In the genomic region with DNA sequence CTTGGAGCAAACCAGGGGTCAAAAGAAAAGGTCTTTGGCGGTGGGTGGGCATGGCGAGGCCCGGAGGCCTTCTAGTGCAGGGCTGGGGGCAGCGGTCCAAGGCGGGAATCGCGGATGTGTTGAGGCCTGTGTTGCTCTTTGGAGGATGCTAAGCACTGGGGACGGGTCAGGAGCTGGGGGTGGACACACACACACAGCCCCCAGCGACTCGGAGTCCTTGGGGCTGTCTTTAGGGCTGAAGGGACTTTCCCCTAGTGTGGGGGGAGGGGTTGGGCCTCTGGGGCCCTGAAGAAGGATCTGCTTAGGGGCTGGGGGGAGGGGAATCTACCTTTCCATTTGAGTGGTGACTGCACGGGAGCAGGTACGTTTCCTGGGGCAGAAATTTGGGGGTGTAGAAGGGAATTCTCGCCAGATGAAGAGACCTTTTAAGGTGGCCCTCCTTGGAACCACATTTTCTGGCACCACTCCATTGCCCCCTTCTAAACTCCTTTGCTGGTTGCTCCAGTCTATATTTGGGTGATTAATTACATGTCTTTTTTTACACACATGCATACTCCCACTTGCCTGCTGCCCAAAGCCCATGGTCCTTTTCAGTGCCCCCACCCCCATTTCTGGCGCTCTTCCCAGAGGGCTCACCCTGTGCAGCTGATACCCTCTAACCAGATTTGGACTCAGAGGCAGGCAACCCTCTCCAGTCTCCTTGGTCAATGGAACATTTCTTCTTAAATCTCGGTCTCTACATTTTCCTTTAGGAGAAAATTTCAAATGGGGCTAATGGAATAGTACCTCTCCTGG, we compare ENCODE assay signal across 8 mouse cellular contexts. TPM values are rescaled to one million over a fixed set of nuclear protein-coding genes. Genes with fewer than 3 reads are reported as not detected.
DNase-seq lines count a peak whose midpoint lies in the region; ATAC-seq and TF ChIP-seq lines count a peak whose summit lies in the region.

No protein-coding gene starts in this region.

- peak overlapping the region; percentile 51 for H3K4me2 ChIP-seq in forebrain, embryonic 15.5 days (replicated peaks)
- peak overlapping the region; percentile 55 for H3K4me2 ChIP-seq in intestine, embryonic 15.5 days (replicated peaks)
- peak overlapping the region; percentile 58 for H3K4me2 ChIP-seq in stomach, embryonic 16.5 days (ENCODE audit: low read depth, low read length)

- no peaks in the 10 kb centered on the region for H3K27me3 ChIP-seq in forebrain, embryonic 15.5 days
- H3K27me3 ChIP-seq in intestine, embryonic 15.5 days (replicated peaks) = no peaks in the 10 kb centered on the region
- H3K27me3 ChIP-seq in stomach, embryonic 16.5 days (ENCODE audit: control insufficient read depth, insufficient read depth, low read length) = peaks cover 3% of the 10 kb centered on the region; the same call in 1 of the 2 replicates

- TF ChIP-seq CTCF in bone marrow macrophage, adult 2 months (IDR thresholded peaks at IDR 0.05; ENCODE audit: low read depth, low read length) = no peak

- DNase-seq in right cerebral cortex, postnatal 4 days = peak; percentile 32
- no peak for DNase-seq in right cerebral cortex, adult 18-20 months
- peak; percentile 4 for DNase-seq in lung, postnatal 36 days
- DNase-seq in adrenal gland, postnatal 10 days = no peak

- H3K9ac ChIP-seq in forebrain, embryonic 15.5 days (replicated peaks) = peak overlapping the region; percentile 71
- H3K9ac ChIP-seq in intestine, embryonic 15.5 days = peak overlapping the region; percentile 59
- peak overlapping the region; percentile 80 for H3K9ac ChIP-seq in stomach, embryonic 16.5 days (ENCODE audit: low read length)

- no peaks in the 10 kb centered on the region for H3K36me3 ChIP-seq in forebrain, embryonic 15.5 days
- H3K36me3 ChIP-seq in intestine, embryonic 15.5 days = no peaks in the 10 kb centered on the region
- H3K36me3 ChIP-seq in stomach, embryonic 16.5 days (ENCODE audit: control insufficient read depth, insufficient read depth, low read length) = no peaks in the 10 kb centered on the region

- no peak for TF ChIP-seq POLR2A in bone marrow macrophage, adult 2 months (IDR thresholded peaks at IDR 0.05; ENCODE audit: borderline replicate concordance, low read depth, low read length)

- no peaks in the 10 kb centered on the region for H3K9me3 ChIP-seq in forebrain, embryonic 15.5 days
- no peaks in the 10 kb centered on the region for H3K9me3 ChIP-seq in intestine, embryonic 15.5 days
- no peaks in the 10 kb centered on the region for H3K9me3 ChIP-seq in stomach, embryonic 16.5 days (replicated peaks; ENCODE audit: control insufficient read depth, low read length)

- WGBS in forebrain, embryonic 15.5 days = 22% methylated on average over 15 of the region's 15 CpGs
- WGBS in intestine, embryonic 15.5 days = 30% methylated on average over 15 of the region's 15 CpGs
- 10% methylated on average over 15 of the region's 15 CpGs for WGBS in stomach, embryonic 16.5 days

- peak; percentile 75 for ATAC-seq in forebrain, embryonic 15.5 days (replicated peaks)
- peak; percentile 79 for ATAC-seq in intestine, embryonic 15.5 days
- ATAC-seq in stomach, embryonic 16.5 days (ENCODE audit: insufficient read depth, low FRiP score) = peak; percentile 68

- H3K4me1 ChIP-seq in bone marrow macrophage, adult 2 months (ENCODE audit: control insufficient read depth, insufficient read depth, low read length) = peaks cover 6% of the 10 kb centered on the region; the same call in 1 of the 2 replicates
- peaks cover 5% of the 10 kb centered on the region for H3K4me1 ChIP-seq in forebrain, embryonic 15.5 days
- no peaks in the 10 kb centered on the region for H3K4me1 ChIP-seq in intestine, embryonic 15.5 days (replicated peaks)
- H3K4me1 ChIP-seq in stomach, embryonic 16.5 days (ENCODE audit: control insufficient read depth, insufficient read depth, low read length) = no peaks in the 10 kb centered on the region

- H3K27ac ChIP-seq in bone marrow macrophage, adult 2 months (ENCODE audit: insufficient read depth, low read depth, low read length) = peak overlapping the region; percentile 53
- peak overlapping the region; percentile 77 for H3K27ac ChIP-seq in forebrain, embryonic 15.5 days (replicated peaks)
- H3K27ac ChIP-seq in intestine, embryonic 15.5 days = peak overlapping the region; percentile 48; the same call in 1 of the 2 replicates
- H3K27ac ChIP-seq in stomach, embryonic 16.5 days (ENCODE audit: low read length) = no peak overlapping the region

- H3K4me3 ChIP-seq in bone marrow macrophage, adult 2 months (ENCODE audit: insufficient read depth, low read length) = peak overlapping the region; percentile 99
- peak overlapping the region; percentile 54 for H3K4me3 ChIP-seq in forebrain, embryonic 15.5 days
- H3K4me3 ChIP-seq in intestine, embryonic 15.5 days (replicated peaks) = peak overlapping the region; percentile 63
- peak overlapping the region; percentile 67 for H3K4me3 ChIP-seq in stomach, embryonic 16.5 days (replicated peaks; ENCODE audit: low read length)

RNA-seq across cellular contexts. Expression of a gene that starts 0.7 kb away (rescaled TPM):
- polyA plus RNA-seq in bone marrow macrophage, adult 2 months (2012; ENCODE audit: insufficient read depth, insufficient read length, missing spikeins) = 7.4 and 8.3 TPM in 2 replicates
- polyA plus RNA-seq in forebrain, embryonic 15.5 days (2015; fragmentation: Nextera tagmentation; extraction: Ambion mirVana) = 11.6 and 12.0 TPM in 2 replicates
- polyA plus RNA-seq in intestine, embryonic 15.5 days (2015; fragmentation: Nextera tagmentation; extraction: Ambion mirVana) = 9.9 and 10.2 TPM in 2 replicates
- polyA plus RNA-seq in stomach, embryonic 16.5 days (2015; fragmentation: Nextera tagmentation; extraction: Ambion mirVana) = 13.5 and 14.7 TPM in 2 replicates
- 10 to 100 TPM; 15.3 to 18.7 TPM for total RNA-seq in adrenal gland, postnatal 10 days (2021)

RNA-seq across cellular contexts. Expression of a gene that starts 6.5 kb away (rescaled TPM):
- polyA plus RNA-seq in bone marrow macrophage, adult 2 months (2012; ENCODE audit: insufficient read depth, insufficient read length, missing spikeins) = not detected in 2 replicates
- polyA plus RNA-seq in forebrain, embryonic 15.5 days (2015; fragmentation: Nextera tagmentation; extraction: Ambion mirVana) = not detected in 2 replicates
- polyA plus RNA-seq in intestine, embryonic 15.5 days (2015; fragmentation: Nextera tagmentation; extraction: Ambion mirVana) = not detected in 2 replicates
- polyA plus RNA-seq in stomach, embryonic 16.5 days (2015; fragmentation: Nextera tagmentation; extraction: Ambion mirVana) = not detected in 2 replicates
- not detected for total RNA-seq in adrenal gland, postnatal 10 days (2021)

RNA-seq across cellular contexts. Expression of a gene that starts 50.4 kb away (rescaled TPM):
- polyA plus RNA-seq in bone marrow macrophage, adult 2 months (2012; ENCODE audit: insufficient read depth, insufficient read length, missing spikeins) = not detected in 2 replicates
- polyA plus RNA-seq in forebrain, embryonic 15.5 days (2015; fragmentation: Nextera tagmentation; extraction: Ambion mirVana) = not detected in 2 replicates
- 0.50 TPM in 1 of 2 replicates, not detected in the other for polyA plus RNA-seq in intestine, embryonic 15.5 days (2015; fragmentation: Nextera tagmentation; extraction: Ambion mirVana)
- 0.12 and 0.31 TPM in 2 replicates for polyA plus RNA-seq in stomach, embryonic 16.5 days (2015; fragmentation: Nextera tagmentation; extraction: Ambion mirVana)
- total RNA-seq in adrenal gland, postnatal 10 days (2021) = under 1 TPM; 0.24 to 0.33 TPM

RNA-seq across cellular contexts. Expression of a gene that starts 50.4 kb away (rescaled TPM):
- polyA plus RNA-seq in bone marrow macrophage, adult 2 months (2012; ENCODE audit: insufficient read depth, insufficient read length, missing spikeins) = not detected in 2 replicates
- not detected in 2 replicates for polyA plus RNA-seq in forebrain, embryonic 15.5 days (2015; fragmentation: Nextera tagmentation; extraction: Ambion mirVana)
- polyA plus RNA-seq in intestine, embryonic 15.5 days (2015; fragmentation: Nextera tagmentation; extraction: Ambion mirVana) = 0.19 and 0.29 TPM in 2 replicates
- not detected in 2 replicates for polyA plus RNA-seq in stomach, embryonic 16.5 days (2015; fragmentation: Nextera tagmentation; extraction: Ambion mirVana)
- under 1 TPM; 0.45 to 0.69 TPM for total RNA-seq in adrenal gland, postnatal 10 days (2021)

RNA-seq across cellular contexts. Expression of a gene that starts 55.4 kb away (rescaled TPM):
- not detected in 2 replicates for polyA plus RNA-seq in bone marrow macrophage, adult 2 months (2012; ENCODE audit: insufficient read depth, insufficient read length, missing spikeins)
- not detected in 2 replicates for polyA plus RNA-seq in forebrain, embryonic 15.5 days (2015; fragmentation: Nextera tagmentation; extraction: Ambion mirVana)
- polyA plus RNA-seq in intestine, embryonic 15.5 days (2015; fragmentation: Nextera tagmentation; extraction: Ambion mirVana) = not detected in 2 replicates
- polyA plus RNA-seq in stomach, embryonic 16.5 days (2015; fragmentation: Nextera tagmentation; extraction: Ambion mirVana) = not detected in 2 replicates
- total RNA-seq in adrenal gland, postnatal 10 days (2021) = not detected

Comparison
In these comparisons a context has a peak if more than half of its experiments do, and no peak if none do; other contexts are left out.
1. DNase-seq: peak in right cerebral cortex, postnatal 4 days (single experiment) and lung, postnatal 36 days (single experiment); none in right cerebral cortex, adult 18-20 months (single experiment) and adrenal gland, postnatal 10 days (single experiment).
2. Peak in every context shown above with its lines, with median percentiles within 50 percentile points of each other: H3K4me3 ChIP-seq, ATAC-seq, H3K4me2 ChIP-seq and H3K9ac ChIP-seq.